Mouse (Mus musculus) heart, adult 11 months (tissue): ENCODE data around the gene Prg2.

Experiments
- DNase-seq: peaks from one replicate; pipeline ENCODE4 v3.0.0; 2022

The Prg2 gene

DNA sequence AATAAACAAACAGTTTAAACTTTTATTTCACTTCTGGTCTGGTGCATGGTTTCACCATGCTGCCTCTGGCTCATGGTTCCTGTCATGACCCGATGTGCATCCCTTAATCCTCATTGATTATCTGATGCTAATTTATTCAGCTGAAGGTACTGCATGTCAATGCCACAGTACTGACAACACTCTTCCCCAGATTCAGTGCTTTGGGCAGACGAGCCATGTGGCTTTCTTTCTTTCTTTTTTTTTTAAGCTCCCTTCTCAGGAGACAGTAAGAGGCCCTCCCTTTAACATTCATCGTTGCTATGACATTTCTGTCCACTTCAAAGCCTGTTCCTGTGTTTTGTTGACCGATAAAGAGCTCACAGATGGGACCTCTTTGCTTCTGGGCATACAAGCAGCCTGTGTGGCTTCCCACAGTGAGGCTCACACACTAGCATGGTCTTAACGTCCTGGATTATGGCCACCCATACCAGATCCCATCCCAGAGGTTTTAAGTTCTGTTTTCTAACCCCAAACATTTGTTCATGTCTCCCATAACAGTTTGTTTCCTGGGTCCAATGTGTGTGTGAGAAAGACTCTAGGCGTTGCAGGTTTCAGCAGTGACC lies 17.3 kb upstream of the Prg2 start:
- DNase-seq = peak; percentile 66

DNA sequence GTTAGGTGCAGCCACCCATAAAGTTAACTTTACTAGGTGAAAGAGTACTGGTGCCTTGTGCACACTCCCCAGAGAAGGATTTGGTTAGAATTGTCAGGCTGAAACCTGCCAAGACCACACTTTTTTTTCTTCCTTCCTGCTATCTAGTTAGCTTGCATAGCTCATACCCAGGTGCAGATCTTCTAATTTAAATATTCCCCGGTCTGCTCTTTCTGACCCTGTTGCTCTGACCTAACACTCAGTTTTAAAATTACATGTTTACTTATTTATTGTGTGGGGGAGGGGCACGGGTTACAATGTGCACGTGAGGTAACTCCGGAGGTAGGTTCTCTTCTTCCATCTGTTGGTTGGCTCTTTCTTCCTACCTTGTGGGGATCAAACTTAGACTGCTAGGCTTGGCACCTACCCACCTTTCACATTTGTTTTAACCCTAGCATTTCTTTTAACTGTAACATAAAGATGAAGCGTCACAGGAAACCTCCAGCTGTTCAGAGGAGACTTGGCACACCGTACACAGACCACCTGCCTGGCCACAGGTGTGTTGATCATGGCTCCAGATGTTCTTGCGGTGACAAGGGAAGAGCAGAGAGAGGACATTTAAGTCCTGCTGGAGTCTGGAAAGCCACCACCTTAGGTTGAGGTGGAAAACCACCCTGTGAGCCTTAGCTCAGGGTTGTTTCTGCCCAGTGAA lies 16.0 kb upstream of the Prg2 start:
- peak; percentile 83 for DNase-seq

DNA sequence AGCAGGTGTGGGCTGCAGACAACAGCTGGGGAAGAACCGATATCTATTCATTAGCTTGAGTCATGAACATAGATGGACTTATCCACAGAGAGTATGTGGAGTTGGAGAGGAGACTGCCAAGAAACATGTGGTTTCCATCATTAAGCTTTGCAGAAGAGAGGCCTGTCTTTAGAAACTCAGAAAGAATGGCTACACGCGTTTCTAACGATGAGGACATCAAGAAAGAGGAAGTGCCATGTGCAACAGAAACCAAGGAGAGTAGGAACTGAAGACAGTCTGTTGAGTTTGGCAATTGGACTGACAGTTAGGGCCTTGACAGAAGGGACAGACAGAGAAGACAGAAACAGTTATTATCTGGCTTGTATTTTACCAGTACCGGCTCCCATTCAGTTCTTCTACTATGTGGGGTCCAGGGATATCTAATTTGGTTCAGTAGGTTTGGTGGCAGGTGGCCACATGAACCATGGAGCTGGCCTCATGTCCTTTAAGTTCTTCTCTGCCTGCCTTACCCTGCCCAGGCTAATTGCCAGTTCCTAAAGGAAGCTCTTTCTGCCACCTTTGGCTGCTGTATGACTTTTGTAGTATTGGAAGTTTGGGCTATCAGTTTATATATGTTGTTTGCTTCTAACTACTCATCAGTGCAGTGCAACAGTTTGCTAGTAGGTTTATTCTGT lies 12.8 kb upstream of the Prg2 start:
- peak; percentile 74 for DNase-seq

DNA sequence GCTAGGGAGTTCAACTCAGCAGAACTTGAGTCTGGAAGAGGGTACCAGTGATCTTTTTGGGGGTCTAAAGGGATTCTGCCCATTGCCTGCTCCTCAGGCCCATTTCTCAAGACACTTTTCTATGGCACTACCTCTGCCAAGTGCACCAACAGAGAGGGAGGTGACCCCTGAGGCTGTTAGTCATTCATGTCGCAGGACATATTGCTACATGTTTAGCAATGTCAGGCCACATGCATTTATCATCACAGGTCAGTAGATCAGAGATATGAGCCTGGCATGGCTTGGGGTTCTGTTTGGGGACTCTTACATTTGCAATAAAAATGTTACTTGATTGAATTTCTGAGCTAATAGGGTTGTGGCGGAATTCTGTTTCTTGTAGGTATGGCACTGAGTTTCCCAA lies 4.7 kb upstream of the Prg2 start:
- DNase-seq = peak; percentile 77

DNA sequence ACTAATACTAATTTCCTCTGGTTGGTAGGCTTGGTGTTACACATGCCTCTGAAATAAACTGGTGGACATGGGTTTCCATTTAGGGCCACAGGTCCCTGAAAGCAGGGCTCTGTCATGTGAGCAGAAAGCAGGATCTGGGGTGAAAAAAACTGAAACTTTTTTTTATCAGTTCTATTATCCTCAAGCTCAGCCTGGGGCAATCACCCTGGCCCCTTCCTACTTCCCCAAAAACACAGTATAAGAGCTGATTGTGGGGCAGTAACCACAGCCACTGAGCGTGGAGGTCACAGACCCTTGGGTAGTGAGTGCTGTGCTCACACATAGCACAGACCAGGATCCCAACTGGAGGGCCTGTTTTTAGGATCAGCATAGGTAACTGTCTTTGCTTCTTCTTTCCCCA lies 7.7 kb downstream of the Prg2 start, which contains the start of gene Prg3:
Gene Prg3, plus strand, starts transcription at position 286 of the 400 bp plus-strand sequence.
- peak; percentile 76 for DNase-seq

DNA sequence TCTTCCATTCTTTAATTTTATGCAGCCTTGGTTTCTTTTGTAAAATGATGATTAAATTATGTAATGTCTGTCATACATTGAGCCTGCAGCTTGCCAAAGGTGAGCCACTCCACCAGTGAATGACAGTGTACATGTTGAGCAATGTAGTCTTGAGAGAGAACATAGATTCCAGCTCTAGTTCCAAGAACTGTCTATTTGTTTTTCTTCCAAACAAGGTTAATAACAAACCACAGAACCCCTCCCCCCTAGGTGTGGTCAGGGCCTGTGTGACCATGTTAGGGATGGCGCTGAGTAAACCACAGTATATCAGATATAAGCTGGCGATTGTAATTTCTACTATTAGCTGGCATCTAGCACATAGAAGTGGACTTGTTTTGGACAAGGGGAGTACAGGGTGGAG lies 16.1 kb downstream of the Prg2 start:
- DNase-seq = no peak

DNA sequence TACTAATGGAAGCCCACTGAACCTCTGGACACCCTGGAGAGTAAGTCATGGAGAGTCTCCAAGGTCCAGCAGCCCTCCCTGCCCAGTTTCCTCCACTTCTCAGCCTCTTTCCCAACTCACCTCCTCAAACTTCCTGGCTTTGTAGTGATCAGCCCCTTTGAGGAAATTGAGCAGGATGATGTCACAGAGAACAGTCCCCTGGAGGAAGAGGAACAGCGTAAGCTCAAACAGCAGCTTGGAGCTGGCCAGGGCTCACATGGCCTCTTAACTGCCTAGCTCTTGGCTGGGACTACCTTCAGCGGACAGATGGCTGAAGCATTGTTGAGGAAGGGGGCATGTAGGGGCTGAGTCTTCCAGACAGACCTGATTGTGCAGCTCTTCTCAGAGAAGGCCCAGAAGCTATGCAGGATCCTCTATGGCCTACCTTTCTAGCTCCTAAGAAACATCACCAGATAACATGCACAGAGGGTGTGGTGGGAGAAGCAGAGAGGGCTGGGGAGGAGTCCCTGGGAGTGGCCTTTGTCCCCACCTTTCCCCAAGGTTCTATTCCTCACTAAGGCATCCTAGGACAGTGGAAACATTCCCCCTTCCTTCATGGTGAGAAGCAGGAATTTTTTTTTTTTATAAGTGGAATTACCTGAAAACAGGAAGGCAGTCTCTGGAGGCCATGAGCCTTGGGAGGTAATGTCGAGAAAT lies 19.4 kb downstream of the Prg2 start:
- DNase-seq = peak; percentile 97

DNA sequence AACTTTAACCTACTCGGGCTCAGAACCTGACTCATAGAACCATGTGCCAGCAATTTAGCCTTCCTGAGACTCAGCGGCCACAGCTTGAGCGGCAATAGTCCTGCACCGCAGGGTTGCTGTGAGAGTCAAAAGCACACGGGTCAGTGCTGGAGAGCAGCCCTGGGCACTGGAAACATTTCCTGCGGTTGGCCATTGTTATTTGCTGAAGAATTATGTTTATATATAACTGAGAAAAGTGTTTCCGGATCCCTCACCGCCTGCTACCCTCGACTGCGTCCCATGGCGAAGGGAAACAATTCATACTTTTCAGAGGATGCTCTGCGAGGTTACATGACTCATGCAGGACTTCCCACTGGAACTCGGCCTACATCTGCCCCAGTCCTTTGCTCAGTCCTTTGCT lies 21.2 kb downstream of the Prg2 start:
- peak; percentile 93 for DNase-seq

DNA sequence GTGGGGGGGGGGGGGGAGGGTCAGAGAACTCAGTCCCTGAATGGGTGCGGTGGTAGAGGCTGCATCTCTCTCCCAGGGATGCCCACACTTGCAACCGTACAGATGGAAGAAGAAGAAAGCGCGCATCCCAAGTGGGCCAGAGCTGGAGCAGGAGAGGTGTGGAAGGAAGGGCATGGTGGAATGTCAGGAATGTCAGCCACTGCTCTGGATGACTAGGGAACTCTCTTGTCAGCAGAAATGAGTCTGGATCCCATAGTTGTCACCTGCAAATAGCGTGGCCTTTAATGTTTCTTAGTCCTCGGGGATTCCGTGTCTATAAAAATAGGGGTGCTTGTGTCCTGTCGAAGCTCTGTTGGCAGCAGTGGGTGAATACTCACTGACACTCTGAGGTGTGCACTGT lies 22.3 kb downstream of the Prg2 start:
- no peak for DNase-seq

DNA sequence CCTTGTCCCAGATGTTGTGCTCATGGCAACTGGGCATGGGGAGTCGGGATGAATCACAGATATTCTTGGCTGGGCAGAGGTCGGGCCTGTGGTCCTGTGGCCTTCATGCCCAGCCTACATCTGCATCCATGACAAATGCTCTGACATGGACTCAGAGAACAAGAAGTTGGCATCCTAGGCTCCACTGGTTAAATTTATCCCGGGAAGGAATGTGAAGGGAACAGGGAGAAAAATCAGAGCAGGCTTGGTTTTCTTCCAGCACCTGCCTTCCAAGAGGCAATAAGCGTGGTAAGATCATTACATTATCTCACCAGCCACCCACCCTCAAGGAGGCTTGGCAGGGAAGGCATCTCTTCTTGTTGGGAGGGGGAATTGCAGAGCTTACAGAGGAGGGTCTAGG lies 24.1 kb downstream of the Prg2 start:
- DNase-seq = no peak

DNA sequence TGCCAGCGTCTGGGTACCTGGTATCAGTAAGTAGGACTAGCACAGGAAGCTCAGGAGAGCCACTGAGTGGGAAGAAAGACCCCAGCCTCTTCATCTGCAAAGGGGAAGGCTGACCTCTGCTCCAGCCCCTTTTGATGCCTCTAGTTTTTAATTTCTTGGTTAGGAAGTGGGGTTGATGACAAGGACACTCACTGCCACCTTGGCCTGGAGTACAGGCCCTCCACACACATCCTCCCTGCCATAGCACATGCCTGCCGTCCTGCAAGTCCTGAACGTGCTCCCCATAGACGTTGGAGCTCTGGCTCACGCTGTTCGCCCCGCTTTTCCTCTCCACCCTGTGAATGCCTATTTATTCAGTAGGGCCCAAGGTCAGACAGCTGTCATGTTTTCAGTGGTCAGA lies 26.3 kb downstream of the Prg2 start:
- DNase-seq = peak; percentile 91

DNA sequence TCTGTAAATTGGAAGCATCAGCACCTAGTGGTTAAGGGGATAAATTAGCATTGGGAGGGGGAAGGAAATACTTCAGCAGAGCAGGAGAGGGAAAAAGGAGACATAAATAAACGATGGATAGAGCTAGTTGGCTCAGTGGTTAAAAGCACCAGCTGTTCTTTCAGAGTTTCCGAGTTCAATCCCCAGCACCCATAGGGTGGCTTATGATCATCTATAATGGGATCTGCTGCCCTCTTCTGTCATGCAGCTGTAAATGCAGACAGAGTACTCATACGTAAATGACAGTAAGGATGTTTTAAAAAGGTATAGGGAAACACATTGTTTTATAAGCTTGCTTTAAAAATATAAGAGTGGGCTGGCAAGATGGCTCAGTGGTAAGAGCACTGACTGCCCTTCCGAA lies 27.5 kb downstream of the Prg2 start:
- DNase-seq = no peak

DNA sequence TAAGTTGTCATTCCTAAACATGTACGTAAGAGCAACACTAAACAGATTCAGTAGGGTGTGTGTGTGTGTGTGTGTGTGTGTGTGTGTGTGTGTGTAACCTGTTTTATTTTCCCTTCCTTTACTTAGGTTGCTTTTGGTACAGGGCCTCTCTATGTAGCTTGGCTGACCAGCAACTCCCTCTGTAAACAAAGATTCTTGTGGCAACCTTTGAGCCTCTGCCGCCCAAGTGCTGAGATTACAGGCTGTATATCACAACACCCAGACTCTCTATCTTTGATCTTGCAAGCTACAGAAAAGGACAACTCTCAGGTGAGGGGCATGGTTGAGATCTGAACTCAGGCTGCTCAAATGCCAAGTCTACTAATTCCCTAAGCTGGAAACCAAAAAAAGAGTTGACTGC lies 29.0 kb downstream of the Prg2 start:
- no peak for DNase-seq

DNA sequence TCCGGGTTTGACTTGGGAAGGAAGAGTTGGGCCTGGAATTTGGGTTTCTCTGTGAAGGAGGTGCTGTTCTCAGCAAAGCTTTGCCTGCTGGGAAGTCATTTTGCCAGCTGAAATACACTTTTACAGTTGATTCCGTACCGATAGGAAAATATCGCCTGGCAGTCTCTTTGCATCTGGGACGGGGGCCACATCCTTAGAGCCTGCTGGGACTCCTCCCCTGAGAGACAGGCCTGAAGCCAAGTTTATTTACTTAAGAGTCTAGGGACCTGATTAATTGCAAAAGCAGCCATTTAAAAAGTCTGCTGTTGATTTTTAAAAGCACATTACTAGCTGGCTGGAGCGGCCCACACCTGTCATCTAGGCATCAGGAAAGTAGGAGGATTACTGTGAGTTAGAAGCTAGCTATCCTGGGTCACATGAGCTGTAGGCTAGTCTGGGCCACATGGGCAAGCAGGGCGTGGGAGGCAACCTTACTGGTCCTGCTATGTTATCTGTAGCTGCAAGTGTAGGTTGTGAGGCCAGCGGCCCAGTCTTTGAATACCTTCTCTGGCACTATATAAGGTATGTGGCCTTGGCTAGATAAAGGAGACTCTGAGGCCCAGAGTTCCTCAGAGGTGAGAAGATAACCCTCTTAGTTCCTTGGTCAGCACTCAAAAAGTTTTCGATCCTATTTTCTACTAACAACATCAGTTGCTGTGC lies 31.8 kb downstream of the Prg2 start:
- peak; percentile 94 for DNase-seq

DNA sequence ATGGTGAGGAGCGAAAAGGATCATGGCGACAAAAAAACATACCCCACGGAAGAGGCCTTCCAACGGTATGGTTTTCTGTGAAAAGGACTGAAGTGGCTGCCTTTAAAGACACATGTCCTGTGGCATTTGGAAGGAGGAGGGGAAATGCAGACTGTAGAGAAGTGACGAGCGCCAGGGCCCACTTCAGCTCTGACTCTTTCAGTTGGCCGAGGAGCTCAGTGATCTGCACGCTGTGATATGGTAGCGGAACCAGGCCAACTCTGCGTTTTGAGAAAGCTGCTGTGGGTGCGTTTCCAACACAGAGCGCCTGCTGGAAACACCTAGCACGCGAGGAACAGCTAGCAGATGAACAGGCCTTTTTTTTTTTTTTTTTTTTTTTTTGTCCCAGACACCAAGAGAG lies 32.4 kb downstream of the Prg2 start:
- DNase-seq = no peak

DNA sequence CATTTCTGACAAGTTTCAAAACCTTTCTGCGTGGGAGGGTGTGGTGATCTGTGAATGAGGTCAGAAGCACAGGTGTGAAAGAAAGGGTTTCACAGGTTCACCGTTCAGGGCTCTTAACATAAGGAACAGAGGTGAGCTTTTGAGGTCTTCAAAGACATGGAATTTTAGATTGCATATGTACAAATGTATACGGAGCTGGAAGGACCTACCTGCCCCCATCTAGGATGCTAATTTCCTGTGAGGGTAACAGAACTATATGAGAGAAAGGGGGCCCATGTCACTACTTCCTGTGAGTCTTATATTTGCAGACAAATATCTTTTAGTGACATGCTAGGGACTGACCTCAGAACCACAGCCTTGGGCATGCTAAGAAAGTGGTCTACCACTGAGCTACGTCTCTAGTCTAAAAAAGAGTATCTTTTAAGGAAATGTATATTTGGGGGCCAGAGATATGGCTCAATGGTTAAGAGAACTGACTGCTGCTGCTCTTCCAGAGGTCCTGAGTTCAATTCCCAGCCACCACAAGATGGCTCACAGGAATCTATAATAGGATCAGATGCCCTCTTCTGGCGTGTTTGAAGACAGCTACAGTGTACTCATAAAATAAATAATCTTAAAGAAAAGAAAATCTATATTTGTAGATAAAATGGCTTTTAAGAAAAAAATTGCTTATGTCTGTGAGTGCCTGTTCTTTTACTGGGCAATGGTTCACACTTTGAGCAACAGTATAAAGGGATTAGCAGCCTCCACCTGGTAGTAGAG lies 33.7 kb downstream of the Prg2 start:
- DNase-seq = no peak

DNA sequence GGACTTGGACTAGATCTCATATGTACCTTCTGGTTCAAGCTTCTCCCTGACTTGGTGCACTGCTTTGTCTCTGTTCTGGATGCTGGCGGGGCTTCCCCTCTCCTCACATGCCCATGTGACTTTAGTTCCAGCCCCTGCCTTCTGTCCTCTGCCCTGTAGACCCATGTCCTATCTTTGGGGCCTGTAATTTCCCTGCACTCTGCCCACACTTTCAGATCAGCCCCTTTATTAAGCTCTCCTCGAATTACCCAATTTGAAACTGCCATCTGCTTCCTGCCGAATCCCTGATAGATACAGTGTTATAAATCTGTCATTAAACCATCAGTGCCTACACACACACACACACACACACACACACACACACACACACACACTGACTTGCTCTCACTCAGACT lies 34.3 kb downstream of the Prg2 start:
- no peak for DNase-seq

DNA sequence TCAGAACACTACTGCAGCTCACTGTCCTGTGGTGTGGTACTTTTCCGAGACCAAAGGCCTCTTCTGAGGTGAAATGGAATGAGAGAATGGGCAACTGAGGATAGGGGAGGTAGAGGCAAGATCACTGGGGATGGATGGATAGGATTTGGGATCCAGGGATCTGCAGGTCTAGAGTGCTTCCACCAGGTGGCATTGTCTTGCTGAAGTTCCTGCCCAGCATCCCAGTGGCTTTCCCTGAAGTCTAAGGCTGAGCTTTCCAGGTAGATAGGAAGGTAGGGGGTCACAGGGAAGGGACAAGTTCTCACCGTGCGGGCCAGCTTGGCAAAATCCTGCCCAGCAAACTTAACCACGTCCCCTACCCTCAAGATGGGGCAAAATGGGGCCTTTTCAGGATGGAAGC lies 41.8 kb downstream of the Prg2 start:
- DNase-seq = no peak

DNA sequence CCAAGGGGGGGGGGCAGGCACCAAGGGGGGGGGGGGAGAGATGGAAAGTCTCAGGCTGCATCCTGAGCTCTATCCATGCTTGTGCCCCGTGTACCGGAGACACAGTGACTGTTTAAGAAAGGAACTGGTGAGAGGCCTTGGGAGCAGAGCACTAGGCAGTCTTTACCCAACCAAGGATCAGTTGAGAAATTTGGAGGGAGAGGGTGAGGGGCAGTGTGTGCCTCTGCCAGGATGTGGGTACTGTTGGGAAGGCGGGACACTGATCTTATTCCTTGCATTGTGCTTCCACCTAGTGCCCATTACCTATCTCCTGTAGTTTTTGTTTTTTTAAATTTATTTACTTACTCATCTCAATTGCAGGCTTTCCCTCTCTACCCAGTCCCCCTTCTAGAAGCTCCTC lies 45.9 kb downstream of the Prg2 start:
- no peak for DNase-seq

DNA sequence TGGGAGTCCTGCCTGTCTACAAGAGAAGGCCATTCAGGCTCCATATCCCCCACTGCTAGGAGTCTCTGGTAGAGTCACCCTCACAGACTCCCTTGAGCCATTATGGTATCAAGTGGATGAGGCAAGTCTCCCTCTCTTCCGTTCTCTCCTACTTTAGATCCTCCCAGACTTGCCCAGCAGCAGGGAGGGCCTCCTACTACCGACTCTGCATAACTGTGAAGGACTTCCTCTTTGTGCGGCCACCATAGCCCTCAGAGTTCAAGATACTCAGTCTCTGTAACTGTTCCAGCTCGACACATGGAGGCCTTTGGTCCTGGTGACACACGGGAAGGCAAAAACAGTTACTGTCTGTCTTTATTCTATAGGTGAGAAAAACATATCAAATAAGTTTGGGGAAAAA lies 47.0 kb downstream of the Prg2 start:
- DNase-seq = no peak

DNA sequence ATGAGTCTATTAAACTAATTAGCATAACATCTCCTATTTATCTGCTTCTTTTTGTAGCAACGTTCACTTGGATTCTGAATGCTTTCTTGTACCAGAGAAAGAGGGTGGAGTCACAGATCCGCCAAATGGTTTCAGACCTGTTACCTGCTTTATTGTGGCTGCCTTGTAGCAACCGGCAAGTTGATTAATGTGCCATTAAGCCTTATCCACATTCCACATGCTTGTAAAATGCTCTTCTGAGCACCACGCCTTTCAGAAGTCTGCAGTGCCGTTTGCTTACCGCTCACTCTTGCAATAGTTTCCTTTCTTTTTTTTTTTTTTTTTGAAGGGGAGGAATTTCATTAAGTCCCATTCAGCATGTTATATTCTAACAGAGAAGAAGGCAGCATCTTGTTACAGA lies 49.6 kb downstream of the Prg2 start:
- DNase-seq = no peak

DNA sequence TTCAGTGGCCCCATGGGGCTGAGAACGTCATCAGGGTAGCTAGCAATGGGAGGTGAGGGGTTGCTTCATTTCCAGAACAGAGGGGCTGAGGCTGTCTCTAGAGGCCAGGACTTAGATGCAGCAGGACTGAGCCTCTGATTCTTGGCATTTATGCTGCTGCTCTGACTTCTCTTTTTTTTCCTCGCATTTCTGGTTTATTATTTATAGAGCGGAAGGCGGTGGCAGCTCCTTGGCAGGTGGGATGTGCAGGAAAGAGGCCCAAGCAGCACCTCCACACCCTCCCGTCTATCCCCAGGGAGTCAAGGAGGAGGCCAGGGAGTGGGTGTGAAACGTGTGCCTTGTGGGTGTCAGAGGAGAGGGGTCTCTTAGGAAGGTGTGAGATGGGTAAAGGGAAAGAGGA lies 50.7 kb downstream of the Prg2 start:
- DNase-seq = no peak
